Mouse (Mus musculus) 3T3-L1 (cell line): Measurements from ENCODE around the gene Timm13.

Experiments
- DNase-seq: peaks from one replicate; pipeline ENCODE4 v3.0.0-alpha.2; 2015; ENCODE audit warnings: low read depth, low spot score

Gene Timm13

DNA sequence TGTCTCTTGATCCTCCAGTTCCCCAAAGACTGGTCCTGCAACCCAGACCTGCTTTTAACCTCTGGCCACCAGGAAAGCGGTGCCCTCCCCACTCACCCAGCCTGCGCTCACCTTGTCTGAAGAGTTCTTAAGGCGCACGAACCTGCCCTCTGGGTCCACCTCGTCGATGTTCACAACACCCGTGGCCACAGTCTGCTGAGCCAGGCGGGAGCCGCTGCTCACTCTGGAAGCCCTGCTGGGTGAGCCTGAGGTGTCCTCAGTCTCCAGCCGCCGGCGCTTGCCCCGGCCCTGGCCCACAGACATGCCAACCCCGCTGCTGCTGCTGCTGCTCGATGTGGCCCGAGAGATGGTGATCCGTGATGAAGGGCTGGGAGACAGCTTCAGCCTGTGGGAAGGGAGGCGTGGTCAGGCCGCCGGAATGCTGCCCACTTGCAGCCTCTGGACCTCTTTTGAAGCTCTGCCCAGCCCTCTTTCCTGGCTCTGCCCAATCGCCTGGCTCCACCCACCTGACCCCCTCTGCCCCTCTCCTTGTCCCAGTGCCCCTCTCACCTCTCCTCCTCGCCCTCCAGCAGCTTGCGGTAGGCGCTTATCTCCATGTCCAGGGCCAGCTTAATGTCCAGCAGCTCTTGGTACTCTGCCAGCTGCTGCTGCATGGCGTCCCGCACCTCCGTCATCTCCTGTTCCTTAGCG, 3.4 kb upstream of the Timm13 start:
- DNase-seq: no peak

DNA sequence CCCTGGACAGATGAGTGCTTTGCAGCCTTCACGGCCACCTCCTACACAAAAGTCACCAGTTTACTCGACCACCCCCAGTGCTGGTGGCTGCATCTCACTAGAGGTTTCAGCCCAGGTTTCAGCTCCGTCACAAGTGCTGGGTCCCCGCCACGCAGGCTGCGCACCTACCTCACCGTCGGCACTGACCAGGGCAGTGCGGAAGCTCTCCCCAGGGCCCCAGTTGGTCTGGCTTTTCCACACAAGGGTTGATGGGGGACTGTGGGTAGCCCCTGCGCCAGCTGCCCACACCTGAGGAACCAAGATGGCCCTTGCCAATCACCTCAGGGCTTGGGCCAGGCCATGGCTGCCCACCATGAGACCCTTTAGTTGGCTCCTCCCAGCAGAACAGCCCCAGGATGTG, 2.5 kb upstream of the Timm13 start:
- no peak for DNase-seq

DNA sequence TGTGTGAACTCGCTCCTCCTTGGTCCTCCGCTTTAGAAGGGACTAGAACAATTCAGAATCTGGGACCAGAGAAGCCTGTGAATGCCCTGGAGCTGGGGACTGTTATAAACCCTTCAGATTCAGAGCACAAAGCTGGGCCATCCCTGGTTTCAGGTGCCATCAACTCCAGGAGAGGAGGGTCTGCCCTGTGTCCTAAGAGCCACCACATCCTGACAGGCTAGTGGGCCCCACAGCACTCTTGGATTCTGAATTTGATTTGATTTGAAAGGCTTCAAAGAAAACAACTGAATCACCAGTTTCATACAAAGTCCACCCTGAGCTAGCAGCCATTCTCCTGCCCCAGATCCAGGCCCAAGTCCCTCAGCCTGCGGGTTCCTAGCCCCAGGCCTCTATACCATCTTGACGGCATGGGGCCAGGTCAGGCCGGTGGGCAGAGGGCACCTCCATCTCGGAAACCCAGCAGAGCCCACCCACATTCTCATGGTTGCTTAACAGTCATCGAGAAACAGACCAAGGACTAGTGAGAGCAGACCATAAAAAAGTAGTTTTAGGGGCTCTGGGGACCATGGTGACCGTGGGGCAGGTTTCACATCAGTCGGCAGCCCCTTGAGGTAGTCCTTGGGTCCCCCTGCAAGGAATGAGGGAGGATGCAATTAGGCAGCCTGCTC, 1.6 kb upstream of the Timm13 start:
- no peak for DNase-seq

DNA sequence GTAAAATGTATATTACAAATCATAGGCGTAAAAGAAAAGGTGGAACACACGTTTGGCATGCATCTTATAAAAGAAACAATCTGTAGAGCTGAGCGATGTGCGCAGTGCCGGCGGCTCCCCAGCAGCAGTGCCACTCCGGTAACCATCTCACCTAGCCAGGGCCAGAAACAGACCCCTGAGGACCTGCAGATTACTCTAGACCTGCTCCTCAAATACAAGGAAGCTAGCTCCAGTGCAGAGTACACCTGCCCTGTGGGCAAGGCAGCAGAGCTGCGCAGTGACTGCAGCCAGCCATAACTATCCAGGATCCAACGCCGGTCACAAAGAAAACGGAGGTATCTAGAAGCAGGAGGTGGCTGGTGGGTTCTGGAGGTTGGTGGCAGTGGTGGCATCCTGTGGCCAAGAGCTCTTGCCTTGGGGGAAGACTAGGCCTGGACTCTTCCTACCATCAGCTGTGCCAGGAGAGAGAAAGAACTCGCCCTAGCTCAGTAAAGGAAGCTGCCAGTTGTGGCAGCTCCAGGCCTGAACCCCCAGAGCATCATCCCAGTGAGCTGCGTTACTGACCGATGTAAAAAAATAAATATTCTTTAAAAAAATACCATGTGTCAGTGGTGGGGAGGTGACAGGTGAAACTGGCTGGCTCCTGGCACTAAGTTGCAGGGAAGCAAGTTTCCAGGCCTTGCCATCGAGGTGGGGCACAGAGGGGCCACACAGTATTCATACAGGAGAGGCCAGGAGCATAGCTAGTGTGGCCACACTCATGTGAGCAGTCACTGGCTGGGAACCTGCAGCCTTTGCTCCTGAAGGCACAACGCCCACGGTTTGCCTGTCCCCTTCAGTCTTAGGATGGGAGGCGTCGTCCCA, 872 bp upstream of the Timm13 start:
- no peak for DNase-seq

DNA sequence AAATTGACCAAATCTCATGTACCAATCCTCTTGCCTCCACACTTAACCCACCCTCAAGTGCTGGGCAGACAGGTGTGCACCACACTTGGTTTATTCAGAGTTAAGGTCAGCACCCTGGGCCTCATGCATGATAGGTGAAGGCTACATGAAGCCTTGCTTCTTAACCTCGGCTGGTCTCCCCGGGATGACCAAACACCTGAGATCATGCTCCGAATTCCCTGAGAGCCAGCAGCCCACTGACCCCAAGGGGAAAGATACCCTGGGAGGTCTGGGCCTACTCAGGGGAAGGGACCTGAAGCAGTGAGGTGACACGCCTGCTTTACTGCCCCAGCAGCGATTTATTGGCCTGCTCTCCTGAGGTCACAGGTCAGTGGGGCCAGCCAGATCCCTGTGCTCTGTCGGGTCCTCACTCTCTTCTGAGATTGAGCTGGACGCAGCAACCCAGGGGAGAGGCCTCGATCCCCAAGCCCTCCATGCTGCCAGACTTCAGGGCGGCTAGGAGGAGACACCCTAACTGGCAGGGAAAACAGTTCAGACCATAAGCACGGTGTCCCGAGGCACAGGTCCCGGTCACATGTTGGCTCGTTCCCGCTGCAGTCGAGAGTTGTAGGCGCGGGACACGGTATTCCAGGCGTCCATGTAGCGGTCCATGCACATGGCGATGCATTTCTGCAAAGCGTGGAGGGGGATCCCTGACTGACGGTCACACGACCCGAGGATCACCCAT, 1.0 kb downstream of the Timm13 start:
- no peak for DNase-seq

DNA sequence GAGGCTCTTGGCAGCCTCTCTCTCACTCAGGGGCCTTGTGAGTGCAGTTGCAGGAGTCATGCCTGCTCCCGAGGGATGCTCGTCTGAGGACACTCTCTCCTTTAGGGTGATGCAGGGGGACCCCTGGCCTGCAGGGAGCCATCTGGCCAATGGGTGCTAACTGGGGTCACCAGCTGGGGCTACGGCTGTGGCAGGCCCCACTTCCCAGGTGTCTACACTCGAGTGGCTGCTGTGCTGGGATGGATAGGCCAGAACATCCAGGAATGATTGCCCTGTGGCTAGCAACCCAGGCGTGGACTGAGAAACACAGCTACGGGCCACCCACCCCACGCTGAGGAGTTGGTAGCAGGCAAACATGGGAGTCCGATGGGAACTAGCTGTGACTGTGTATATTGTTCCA, 1.7 kb downstream of the Timm13 start:
- DNase-seq: no peak

DNA sequence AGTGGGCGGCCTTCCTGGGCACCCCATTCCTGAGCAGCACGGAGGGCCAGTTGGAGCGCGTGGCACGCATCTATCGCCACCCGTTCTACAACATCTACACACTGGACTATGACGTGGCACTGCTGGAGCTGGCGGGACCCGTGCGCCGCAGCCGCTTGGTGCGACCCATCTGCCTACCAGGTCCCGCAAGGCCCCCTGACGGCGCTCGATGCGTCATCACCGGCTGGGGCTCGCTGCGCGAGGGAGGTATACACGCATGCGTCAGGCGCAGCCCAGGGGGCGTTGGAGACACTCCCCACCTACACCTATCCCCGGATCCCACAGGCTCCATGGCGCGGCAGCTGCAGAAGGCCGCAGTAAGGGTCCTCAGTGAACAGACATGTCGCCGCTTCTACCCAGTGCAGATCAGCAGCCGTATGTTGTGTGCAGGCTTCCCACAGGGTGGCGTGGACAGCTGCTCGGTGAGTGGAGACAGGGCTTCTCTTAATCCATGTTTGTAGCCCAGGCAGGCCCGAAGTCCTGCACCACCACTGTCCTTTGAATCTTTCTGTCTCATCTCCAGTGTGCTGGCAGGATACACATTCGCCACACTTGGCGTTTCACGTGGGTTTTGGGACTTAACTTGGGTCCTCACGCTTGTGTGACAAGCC, 2.8 kb downstream of the Timm13 start:
- no peak for DNase-seq

DNA sequence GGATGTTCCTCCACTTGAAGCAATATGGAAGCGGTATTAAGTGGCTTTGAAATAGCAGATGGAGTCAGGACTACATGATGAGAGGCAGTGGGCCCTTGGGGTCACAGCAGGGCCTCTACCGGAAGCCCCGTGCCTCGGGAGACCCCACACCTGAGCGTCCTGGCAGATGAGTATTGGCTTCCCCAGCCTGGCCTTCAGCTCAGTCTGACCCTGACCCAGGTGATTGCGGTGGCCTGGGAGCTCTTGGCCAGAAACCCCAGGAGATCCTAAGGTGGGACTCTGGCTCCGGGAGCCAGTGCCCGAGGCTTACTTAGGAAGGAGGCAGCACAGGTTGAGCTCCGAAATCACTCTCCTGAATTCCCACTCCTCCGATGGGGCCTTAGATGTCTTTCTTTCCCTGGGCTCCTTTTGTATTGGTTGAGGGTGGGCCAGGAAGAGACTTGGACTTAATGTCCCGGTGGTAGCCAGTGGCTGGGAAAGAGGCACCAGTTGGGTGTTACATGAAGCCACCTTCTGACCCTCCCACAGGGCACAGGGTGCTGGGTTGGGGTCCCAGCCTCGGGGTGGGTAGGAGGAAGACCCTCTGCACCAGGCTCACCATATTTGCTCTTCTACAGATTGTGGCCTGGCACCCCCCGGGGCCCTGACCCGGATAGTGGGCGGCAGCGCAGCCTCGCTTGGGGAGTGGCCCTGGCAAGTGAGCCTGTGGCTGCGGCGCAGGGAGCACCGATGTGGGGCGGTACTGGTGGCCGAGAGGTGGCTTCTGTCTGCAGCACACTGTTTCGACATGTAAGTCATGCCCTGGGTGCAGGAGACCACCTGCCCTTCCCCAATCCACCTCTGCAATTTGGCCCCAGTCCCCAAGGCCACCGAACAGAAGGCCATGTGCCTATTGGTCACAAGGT, 3.9 kb downstream of the Timm13 start:
- no peak for DNase-seq

DNA sequence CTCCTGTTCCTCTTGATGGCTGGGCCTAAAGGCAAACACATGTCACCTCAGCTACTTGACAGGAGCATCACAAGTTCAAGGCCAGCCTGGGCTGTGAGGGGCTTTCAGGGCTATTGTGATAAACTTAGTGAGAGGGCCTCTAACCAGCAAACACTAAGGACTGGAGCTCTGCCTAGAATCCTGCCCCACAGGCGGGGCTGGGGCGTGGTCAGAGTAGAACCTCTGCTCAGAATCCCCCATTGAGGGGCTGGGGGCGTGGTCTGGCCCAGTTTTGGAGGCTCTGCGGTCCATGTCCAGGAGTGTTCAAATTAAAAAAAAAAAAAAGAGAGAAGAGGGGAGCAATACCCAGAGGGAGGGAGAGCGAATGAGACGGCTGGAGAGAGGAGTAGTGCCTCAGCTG, 5.1 kb downstream of the Timm13 start:
- no peak for DNase-seq

DNA sequence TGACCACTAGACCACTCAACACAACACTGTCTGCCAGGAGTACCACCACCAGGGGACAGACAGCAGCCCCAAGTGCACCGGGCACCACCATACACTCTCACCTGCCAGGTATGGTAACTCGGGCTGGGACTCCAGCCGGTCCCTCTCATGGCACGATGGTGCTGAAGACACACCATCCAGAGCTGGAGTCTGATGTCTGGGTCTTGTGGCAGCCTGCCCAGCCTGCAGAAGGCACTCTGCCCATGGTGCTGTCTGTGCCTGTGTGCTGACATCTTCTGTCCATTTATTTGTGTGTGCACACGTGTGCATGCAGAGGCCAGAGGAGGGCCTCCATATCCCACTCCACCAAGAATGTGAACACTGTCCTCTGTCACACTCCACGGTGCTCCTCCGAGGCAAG, 5.7 kb downstream of the Timm13 start:
- DNase-seq: no peak

DNA sequence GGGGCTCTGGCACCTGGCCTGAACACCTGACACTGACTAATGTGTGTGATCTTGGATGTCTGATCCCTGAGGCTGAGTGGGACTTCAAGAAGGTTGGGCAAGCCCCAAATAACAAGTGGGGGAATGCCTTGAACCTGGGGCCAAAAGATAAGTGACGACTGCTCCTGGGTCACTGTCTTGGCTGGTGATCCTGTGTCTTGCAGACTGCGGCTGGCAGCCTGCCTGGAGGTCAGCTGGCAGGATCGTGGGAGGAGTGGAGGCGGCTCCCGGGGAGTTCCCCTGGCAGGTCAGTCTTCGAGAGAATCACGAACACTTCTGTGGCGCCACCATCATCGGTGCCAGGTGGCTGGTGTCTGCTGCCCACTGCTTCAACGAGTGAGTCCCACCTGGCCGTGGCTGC, 13.6 kb downstream of the Timm13 start:
- peak; percentile 8 for DNase-seq

DNA sequence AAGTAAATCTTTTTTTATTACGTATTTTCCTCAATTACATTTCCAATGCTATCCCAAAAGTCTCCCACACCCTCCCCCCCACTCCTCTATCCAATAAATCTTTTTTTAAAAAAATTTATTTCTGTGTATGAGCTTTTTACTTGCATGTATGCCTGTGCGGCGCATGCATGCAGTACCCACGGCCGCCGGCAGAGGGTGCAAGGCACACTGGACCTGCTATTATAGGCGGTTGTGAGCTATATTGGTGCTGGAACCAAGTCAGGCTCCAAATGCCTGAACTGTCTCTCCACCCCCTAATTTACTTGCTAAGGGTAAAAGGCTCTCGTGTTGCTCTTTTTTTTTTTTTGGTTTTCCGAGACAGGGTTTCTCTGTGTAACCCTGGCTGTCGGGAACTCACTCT, 19.5 kb downstream of the Timm13 start:
- DNase-seq: peak; percentile 78

DNA sequence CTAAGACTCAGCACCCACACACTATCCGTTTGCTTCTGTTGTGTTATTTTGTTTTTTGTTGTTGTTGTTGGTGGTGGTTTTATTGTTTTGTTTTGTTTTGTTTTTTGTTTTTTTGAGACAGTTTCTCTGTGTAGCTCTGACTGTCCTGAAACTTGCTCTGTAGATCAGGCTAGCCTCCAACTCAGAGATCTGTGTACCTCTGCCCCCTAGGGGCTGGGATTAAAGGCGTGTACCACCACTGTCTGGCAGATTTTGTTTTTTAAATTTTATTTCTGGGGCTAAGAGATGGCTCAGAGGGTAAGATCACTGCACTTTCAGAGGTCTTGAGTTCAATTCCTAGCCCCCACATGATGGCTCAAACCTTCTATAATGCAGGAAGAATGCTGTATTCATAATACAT, 19.9 kb downstream of the Timm13 start:
- peak; percentile 27 for DNase-seq

DNA sequence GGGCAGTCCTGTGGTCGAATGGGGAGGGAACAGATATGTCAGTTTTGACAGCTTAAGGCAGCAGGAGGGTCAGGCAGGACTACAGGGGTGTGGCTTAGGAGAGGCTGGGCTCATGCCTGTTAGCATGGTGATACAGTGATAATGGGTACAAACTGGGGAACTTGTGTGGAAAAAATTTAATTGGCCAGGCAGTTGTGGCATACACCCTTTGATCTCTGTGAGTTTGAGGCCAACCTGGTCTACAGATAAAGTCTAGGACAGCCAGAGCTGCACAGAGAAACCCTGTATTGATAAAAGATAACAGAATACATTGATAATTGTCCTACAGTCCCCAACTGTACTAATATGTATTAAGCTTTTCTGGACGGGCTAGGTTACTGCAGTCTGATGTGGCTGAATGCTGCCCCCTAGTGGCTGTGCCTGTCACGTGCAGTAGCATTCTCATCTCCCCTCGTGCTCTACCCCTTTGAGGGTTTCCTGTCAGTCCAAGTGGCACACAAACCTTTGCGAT, 20.6 kb downstream of the Timm13 start:
- peak; percentile 80 for DNase-seq

DNA sequence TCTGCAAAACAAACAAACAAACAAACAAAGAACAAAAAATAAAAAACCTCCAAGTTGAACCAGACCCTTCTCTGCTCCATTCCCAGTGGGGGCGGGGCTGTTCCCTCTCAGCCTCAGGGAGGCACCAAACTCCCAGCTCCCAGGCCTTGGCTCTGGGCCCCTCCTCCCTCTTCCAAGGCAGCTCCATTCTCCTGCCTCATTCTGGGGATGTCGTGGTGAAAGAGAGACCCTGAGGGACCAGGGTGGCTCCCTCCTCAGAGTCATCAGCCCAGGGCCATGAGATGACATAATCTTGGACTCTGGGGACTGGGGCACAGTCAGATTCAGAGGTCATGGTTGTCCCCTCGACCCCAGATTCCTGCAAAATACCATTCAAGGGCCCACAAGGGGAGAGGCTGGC, 24.2 kb downstream of the Timm13 start:
- no peak for DNase-seq

DNA sequence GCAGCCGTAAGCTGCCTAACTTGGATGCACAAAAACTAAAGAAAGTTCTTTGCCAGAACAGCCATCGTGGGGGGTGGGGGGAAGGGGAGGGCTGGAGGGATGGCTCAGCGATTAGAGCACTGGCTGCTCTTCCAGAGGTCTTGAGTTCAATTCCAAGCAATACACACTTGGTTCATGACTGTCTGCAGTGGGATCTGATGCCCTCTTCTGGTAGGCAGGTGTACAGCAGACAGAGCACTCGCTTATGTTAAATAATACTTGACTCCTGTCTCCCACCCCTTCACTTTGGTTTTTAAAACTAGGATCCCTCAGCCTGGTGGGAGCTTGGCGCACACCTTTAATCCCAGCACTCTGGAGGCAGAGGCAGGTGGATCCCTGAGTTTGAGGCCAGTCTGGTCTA, 24.7 kb downstream of the Timm13 start:
- DNase-seq: peak; percentile 73

DNA sequence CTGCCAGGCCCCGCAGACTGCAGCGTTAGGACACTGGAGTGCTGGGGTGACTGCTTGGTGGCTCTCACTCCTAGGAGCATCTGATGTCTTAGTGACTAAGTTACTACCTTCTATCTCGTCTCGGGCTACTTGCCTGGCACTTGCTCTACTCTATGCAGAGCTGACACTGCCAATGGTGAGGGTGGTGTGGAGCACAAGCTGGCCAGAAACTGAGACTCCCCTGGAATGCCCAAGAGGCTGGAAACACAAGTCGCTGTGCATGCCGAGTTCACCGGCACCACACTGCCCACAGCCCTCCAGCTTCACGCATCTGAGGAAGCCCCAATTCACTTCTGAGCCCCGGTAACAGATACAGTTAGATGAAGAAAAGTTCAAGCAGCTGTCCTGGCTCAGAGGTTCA, 26.7 kb downstream of the Timm13 start:
- no peak for DNase-seq

DNA sequence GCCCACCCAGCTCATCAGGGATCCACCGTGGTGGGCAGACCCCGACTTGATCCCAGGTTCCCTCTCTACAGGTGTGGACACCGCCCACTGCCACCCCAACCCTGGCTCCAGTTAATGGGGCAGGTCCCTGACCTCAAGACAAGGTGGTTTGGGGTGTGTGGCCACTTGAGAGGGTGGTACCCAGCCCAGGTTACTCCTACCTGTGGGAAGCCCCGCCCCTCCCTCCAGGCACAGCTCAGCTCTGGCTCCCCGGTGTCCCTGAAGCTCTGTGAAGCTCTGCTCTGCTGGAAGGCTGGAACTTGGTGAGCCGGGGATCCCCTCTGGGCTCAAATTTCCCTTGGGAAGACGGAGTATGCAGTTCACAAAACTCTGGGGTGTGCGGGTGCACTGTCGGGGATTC, 29.2 kb downstream of the Timm13 start, which contains the start of gene Tmprss9:
Tmprss9 (plus strand) TSS at position 268 of the 400 bp plus-strand sequence.
- no peak for DNase-seq

DNA sequence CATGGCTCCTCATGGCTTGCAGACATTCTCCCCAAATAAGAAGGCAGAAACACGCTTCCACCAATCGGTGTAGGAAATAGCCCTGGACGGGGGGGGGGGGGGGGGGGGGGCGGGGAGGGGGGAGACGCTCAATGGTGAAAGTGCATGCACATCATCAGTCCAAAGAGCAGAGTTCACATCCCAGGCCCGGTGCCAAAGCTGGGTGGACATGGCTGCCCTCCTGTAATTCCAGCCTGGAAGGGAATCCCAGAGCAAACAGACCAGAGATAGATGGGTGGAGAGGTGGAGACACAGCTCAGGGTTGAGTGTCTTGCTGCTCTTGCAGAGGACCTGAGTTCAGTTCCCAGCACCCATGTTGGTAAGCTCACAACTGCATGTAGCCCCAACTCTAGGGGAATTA, 29.8 kb downstream of the Timm13 start:
- DNase-seq: no peak

DNA sequence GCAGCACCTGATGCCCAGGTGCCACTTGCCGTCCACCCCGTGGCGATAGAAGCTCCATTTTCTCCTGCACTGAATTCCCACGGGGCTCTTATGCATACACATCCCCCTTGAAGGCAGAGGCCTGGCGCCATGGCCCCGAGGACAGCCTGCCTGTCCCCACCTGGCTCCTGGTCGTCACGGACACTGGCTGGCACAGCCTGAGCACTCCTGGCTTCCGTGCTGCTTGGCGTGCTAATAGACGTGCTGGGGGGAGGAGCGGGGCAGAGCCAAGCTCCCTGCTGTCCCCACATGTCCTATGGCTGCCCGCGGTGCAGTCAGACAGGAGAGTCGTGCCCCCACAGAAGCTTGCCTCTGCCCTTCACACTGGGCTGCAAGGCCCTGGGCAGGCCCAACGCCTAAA, 36.3 kb downstream of the Timm13 start:
- DNase-seq: no peak
